Mouse (Mus musculus) limb, embryonic 11.5 days (tissue): Measurements from ENCODE around the gene Fam120b. TPM values are rescaled to one million over a fixed set of nuclear protein-coding genes. Genes with fewer than 3 reads are reported as not detected.

Experiments
- ATAC-seq: fragments of 200-750 bp; cut with Nextera tagmentation; 2 replicates; pipeline ENCODE4 v1.8.0; 2017; ENCODE audit warnings: low read depth; ENCODE audit not compliant: insufficient number of reproducible peaks, low FRiP score, low TSS enrichment
- DNase-seq: peaks from one replicate; pipeline ENCODE4 v3.0.0-alpha.2; 2015; ENCODE audit warnings: low spot score
- H3K27ac ChIP-seq: fragments of 300-500 bp; sonication (generic); replicated peaks from 2 replicates; pipeline ENCODE4 v1.5.1; 2014; ENCODE audit warnings: low read depth, mild to moderate bottlenecking, low read length
- H3K27me3 ChIP-seq: fragments of 300-500 bp; sonication (generic); 2 replicates; pipeline ENCODE4 v1.6.1; 2014; ENCODE audit warnings: mild to moderate bottlenecking, low read length, mixed read lengths; ENCODE audit not compliant: control insufficient read depth, insufficient read depth
- H3K36me3 ChIP-seq: fragments of 300-500 bp; sonication (generic); 2 replicates; pipeline ENCODE4 v1.6.1; 2014; ENCODE audit warnings: mild to moderate bottlenecking, low read length, moderate library complexity, mixed read lengths; ENCODE audit not compliant: control insufficient read depth, insufficient read depth
- H3K4me1 ChIP-seq: fragments of 300-500 bp; sonication (generic); 2 replicates; pipeline ENCODE4 v1.6.1; 2014; ENCODE audit warnings: low read length, mixed read lengths; ENCODE audit not compliant: control insufficient read depth, insufficient read depth
- H3K4me2 ChIP-seq: fragments of 300-500 bp; sonication (generic); 2 replicates; pipeline ENCODE4 v1.6.1; 2014; ENCODE audit warnings: low read depth, mild to moderate bottlenecking, moderate library complexity; ENCODE audit not compliant: severe bottlenecking
- H3K4me3 ChIP-seq: fragments of 300-500 bp; sonication (generic); 2 replicates; pipeline ENCODE4 v1.5.1; 2014; ENCODE audit warnings: low read depth, low read length
- H3K9ac ChIP-seq: fragments of 300-500 bp; sonication (generic); 2 replicates; pipeline ENCODE4 v1.6.1; 2014; ENCODE audit warnings: mild to moderate bottlenecking, low read length
- H3K9me3 ChIP-seq: fragments of 300-500 bp; sonication (generic); 2 replicates; pipeline ENCODE4 v1.6.1; 2016; ENCODE audit warnings: low read length; ENCODE audit not compliant: control insufficient read depth
- WGBS: fragments of 180-500 bp; shearing (Covaris S2); extraction: QIAGEN DNeasy Blood & Tissue Kit; methylation state at CpG from one replicate; pipeline ENCODE4 v1.1.7; 2014; 5-methylcytosine and 5-hydroxymethylcytosine counted together
- polyA plus RNA-seq: library from polyadenylated mRNA; unstranded; fragments of >200 nt; fragmentation: Nextera tagmentation; extraction: Ambion mirVana; gene quantifications from 2 replicates; pipeline ENCODE4 v1.2.1, GENCODE M21; 2014

Fam120b gene
- polyA plus RNA-seq, 1 experiment from 2014 or later, result 27.2 TPM

- Histone ChIP-seq H3K4me1 (no peaks in the 10 kb centered on the region), H3K9ac (no peak overlapping the region), H3K4me3 (no peak overlapping the region), H3K27ac (no peak overlapping the region), H3K4me2 (no peak overlapping the region), H3K9me3 (no peaks in the 10 kb centered on the region), H3K27me3 (no peaks in the 10 kb centered on the region), H3K36me3 (peaks cover 18% of the 10 kb centered on the region)
- 89% methylated on average over 8 of the region's 8 CpGs for WGBS
- no peak for DNase-seq
- ATAC-seq, result no peak
These were observed 24.1 kb downstream of the Fam120b start for GRCm38 (mm10) chr17:15420021-15420603.

GRCm38 (mm10) chr17:15421446-15421845, 25.4 kb downstream of the Fam120b start:
- H3K36me3 ChIP-seq, result peaks cover 21% of the 10 kb centered on the region
- no peak overlapping the region for H3K9ac ChIP-seq
- H3K9me3 ChIP-seq, result no peaks in the 10 kb centered on the region
- ATAC-seq (no peak), DNase-seq (no peak)
- no peak overlapping the region for H3K4me2 ChIP-seq
- H3K4me3 ChIP-seq, result no peak overlapping the region
- H3K27ac ChIP-seq, result no peak overlapping the region
- H3K27me3 ChIP-seq, result no peaks in the 10 kb centered on the region
- 97% methylated on average over 6 of the region's 6 CpGs for WGBS
- H3K4me1 ChIP-seq, result no peaks in the 10 kb centered on the region

- no peak overlapping the region for H3K4me3 ChIP-seq
- 72% methylated on average over 9 of the region's 9 CpGs for WGBS
- no peak overlapping the region for H3K27ac ChIP-seq
- ATAC-seq, result no peak
- H3K27me3 ChIP-seq, result no peaks in the 10 kb centered on the region
- no peak overlapping the region for H3K4me2 ChIP-seq
- peaks cover 19% of the 10 kb centered on the region for H3K36me3 ChIP-seq
- no peak for DNase-seq
- no peaks in the 10 kb centered on the region for H3K4me1 ChIP-seq
- H3K9ac ChIP-seq, result no peak overlapping the region
- H3K9me3 ChIP-seq, result no peaks in the 10 kb centered on the region
These were observed 26.7 kb downstream of the Fam120b start for GRCm38 (mm10) chr17:15422666-15423065.

- H3K36me3 ChIP-seq, result peaks cover 15% of the 10 kb centered on the region
- no peak overlapping the region for H3K4me2 ChIP-seq
- no peaks in the 10 kb centered on the region for H3K4me1 ChIP-seq
- no peaks in the 10 kb centered on the region for H3K27me3 ChIP-seq
- H3K9ac ChIP-seq, result no peak overlapping the region
- H3K27ac ChIP-seq, result no peak overlapping the region
- DNase-seq, result no peak
- H3K9me3 ChIP-seq, result no peaks in the 10 kb centered on the region
- no peak for ATAC-seq
- no peak overlapping the region for H3K4me3 ChIP-seq
- WGBS, result 57% methylated on average over 8 of the region's 8 CpGs
These were observed 27.2 kb downstream of the Fam120b start for GRCm38 (mm10) chr17:15423080-15423765.

- H3K9ac ChIP-seq, result no peak overlapping the region
- 69% methylated on average over 3 of the region's 3 CpGs for WGBS
- ATAC-seq (no peak), DNase-seq (no peak)
- no peak overlapping the region for H3K4me2 ChIP-seq
- no peaks in the 10 kb centered on the region for H3K4me1 ChIP-seq
- no peaks in the 10 kb centered on the region for H3K27me3 ChIP-seq
- no peak overlapping the region for H3K4me3 ChIP-seq
- H3K27ac ChIP-seq, result no peak overlapping the region
- H3K36me3 ChIP-seq, result peaks cover 14% of the 10 kb centered on the region
- H3K9me3 ChIP-seq, result no peaks in the 10 kb centered on the region
These were observed 29.9 kb downstream of the Fam120b start for GRCm38 (mm10) chr17:15425931-15426330.

- no peak overlapping the region for H3K9ac ChIP-seq
- no peak overlapping the region for H3K4me2 ChIP-seq
- peaks cover 7% of the 10 kb centered on the region for H3K36me3 ChIP-seq
- H3K9me3 ChIP-seq, result no peaks in the 10 kb centered on the region
- 86% methylated on average over 6 of the region's 6 CpGs for WGBS
- no peak for ATAC-seq
- DNase-seq, result no peak
- no peak overlapping the region for H3K27ac ChIP-seq
- no peak overlapping the region for H3K4me3 ChIP-seq
- no peaks in the 10 kb centered on the region for H3K27me3 ChIP-seq
- H3K4me1 ChIP-seq, result no peaks in the 10 kb centered on the region
These were observed 33.4 kb downstream of the Fam120b start for GRCm38 (mm10) chr17:15429451-15429850.

GRCm38 (mm10) chr17:15429937-15430336, 33.9 kb downstream of the Fam120b start:
- Histone ChIP-seq H3K9me3 (no peaks in the 10 kb centered on the region), H3K4me2 (no peak overlapping the region), H3K4me3 (no peak overlapping the region), H3K9ac (no peak overlapping the region), H3K4me1 (no peaks in the 10 kb centered on the region), H3K27me3 (no peaks in the 10 kb centered on the region), H3K36me3 (peaks cover 7% of the 10 kb centered on the region), H3K27ac (no peak overlapping the region)
- WGBS, result 69% methylated on average over 1 of the region's 1 CpGs
- ATAC-seq (no peak), DNase-seq (no peak)

- Histone ChIP-seq H3K4me2 (no peak overlapping the region), H3K4me1 (no peaks in the 10 kb centered on the region), H3K4me3 (no peak overlapping the region), H3K36me3 (peaks cover 4% of the 10 kb centered on the region; the same call in 1 of the 2 replicates), H3K27ac (no peak overlapping the region), H3K9ac (no peak overlapping the region), H3K27me3 (no peaks in the 10 kb centered on the region), H3K9me3 (no peaks in the 10 kb centered on the region)
- WGBS, result 50% methylated on average over 5 of the region's 5 CpGs
- ATAC-seq (no peak), DNase-seq (no peak)
These were observed 35.1 kb downstream of the Fam120b start for GRCm38 (mm10) chr17:15431021-15431514.
